17 mouse cellular contexts compared by ENCODE assay signal in genomic region chr10:117471036-117471817, GRCm38 (mm10).
A peak's percentile ranks its signal among the peaks of the same experiment; 100 is the strongest.
DNase-seq lines count a peak whose midpoint lies in the region; ATAC-seq lines count a peak whose summit lies in the region.
"Had no signal": no experiment of that assay in that cellular context is flagged by ENCODE, and none has a peak within 500 bp of the region (broad histone marks: within the 10 kb centered on the region; RNA-seq: fewer than 3 reads in every experiment).

No protein-coding gene starts in this region.

- DNase-seq in heart, adult 18-20 months = peak; percentile 15 to 17
- DNase-seq in kidney, adult 9 months = peak; percentile 52
- DNase-seq in kidney, adult 11 months = no peak
- peak; percentile 95 for DNase-seq in adipocyte (ENCODE audit: low spot score)
- peak; percentile 51 for DNase-seq in kidney, postnatal 14 days
- no peak for DNase-seq in urinary bladder, postnatal 10 days (ENCODE audit: low spot score)
- DNase-seq: cerebellum, postnatal 10 days; gastrocnemius, postnatal 36 days; layer of hippocampus, postnatal 36 days; retina, postnatal 1 day; thymus, postnatal 4 days had no signal

- no peak overlapping the region for H3K4me3 ChIP-seq in heart, embryonic 12.5 days
- H3K4me3 ChIP-seq: midbrain, embryonic 15.5 days had no signal

- H3K9ac ChIP-seq in heart, embryonic 12.5 days = no peak overlapping the region
- H3K9ac ChIP-seq: liver, embryonic 14.5 days; midbrain, embryonic 15.5 days had no signal

- H3K4me1 ChIP-seq in heart, embryonic 12.5 days (replicated peaks) = peaks cover 9% of the 10 kb centered on the region; the same call in 1 of the 2 replicates
- H3K4me1 ChIP-seq: midbrain, embryonic 15.5 days had no signal

- H3K27me3 ChIP-seq in heart, embryonic 12.5 days (replicated peaks) = no peaks in the 10 kb centered on the region
- H3K27me3 ChIP-seq: midbrain, embryonic 15.5 days; Patski had no signal

- peaks cover 8% of the 10 kb centered on the region for H3K9me3 ChIP-seq in heart, embryonic 12.5 days (replicated peaks)
- H3K9me3 ChIP-seq: midbrain, embryonic 15.5 days had no signal

- H3K27ac ChIP-seq in heart, embryonic 12.5 days (ENCODE audit: poor library complexity, severe bottlenecking) = no peak overlapping the region
- H3K27ac ChIP-seq: liver, embryonic 14.5 days; midbrain, embryonic 15.5 days had no signal

- no peak for ATAC-seq in heart, embryonic 12.5 days (ENCODE audit: insufficient number of reproducible peaks, low FRiP score)
- ATAC-seq: activated CD4-positive, CD25-positive, alpha-beta regulatory T cell, adult 4 months; lung, postnatal 0 days; midbrain, embryonic 15.5 days; Patski had no signal

- no peaks in the 10 kb centered on the region for H3K36me3 ChIP-seq in heart, embryonic 12.5 days
- H3K36me3 ChIP-seq: midbrain, embryonic 15.5 days had no signal

- no peak overlapping the region for H3K4me2 ChIP-seq in heart, embryonic 12.5 days
- H3K4me2 ChIP-seq: midbrain, embryonic 15.5 days had no signal

- 38% methylated on average over 8 of the region's 8 CpGs for WGBS in heart, embryonic 12.5 days

Comparison
In these comparisons a context has a peak if more than half of its experiments do, and no peak if none do; other contexts are left out.
1. DNase-seq: peak in heart, adult 18-20 months (2 of 2), kidney, adult 9 months (single experiment), adipocyte (single experiment) and kidney, postnatal 14 days (single experiment); none in kidney, adult 11 months (single experiment) and urinary bladder, postnatal 10 days (single experiment).